Mouse (Mus musculus): ENCODE measurements around the gene Ifi206.

DNA sequence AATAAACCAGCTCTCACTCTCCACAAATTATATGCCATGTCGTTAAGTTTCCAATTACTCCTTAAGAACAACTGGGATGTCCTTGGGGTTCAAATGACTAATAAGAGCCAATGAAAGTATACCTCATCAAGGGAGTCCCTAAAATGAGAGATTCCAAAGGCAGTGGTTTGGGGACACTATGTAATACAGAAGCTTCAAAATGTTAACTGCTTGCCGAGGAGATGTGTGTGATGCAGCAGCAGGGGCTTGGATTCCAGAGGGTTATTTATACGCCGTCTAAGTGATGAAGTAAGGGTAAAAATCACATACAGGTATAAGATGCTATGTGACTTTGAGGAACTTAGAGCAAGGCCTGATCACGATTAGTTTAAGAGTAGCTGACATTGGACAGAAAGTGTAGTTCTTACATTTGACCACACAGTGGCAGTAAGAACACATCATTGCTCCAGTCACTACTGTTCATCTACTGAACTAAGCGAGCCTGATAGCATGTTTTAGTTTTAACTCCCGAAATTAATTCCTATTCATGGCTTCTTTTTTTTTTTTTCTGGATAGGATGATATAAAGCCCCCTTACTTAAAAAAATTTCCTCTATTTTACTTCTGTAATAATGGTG is 34.6 kb downstream of the Ifi206 start:
- TF ChIP-seq POLR2A (IDR thresholded peaks at IDR 0.05; ENCODE audit: borderline replicate concordance, control insufficient read depth, low read depth, low read length) = no peak
- TF ChIP-seq CTCF (IDR thresholded peaks at IDR 0.05; ENCODE audit: control insufficient read depth, insufficient read depth, low read length) = peak; percentile 51

Measured in bone marrow, adult 2 months (tissue).